In the genomic region with DNA sequence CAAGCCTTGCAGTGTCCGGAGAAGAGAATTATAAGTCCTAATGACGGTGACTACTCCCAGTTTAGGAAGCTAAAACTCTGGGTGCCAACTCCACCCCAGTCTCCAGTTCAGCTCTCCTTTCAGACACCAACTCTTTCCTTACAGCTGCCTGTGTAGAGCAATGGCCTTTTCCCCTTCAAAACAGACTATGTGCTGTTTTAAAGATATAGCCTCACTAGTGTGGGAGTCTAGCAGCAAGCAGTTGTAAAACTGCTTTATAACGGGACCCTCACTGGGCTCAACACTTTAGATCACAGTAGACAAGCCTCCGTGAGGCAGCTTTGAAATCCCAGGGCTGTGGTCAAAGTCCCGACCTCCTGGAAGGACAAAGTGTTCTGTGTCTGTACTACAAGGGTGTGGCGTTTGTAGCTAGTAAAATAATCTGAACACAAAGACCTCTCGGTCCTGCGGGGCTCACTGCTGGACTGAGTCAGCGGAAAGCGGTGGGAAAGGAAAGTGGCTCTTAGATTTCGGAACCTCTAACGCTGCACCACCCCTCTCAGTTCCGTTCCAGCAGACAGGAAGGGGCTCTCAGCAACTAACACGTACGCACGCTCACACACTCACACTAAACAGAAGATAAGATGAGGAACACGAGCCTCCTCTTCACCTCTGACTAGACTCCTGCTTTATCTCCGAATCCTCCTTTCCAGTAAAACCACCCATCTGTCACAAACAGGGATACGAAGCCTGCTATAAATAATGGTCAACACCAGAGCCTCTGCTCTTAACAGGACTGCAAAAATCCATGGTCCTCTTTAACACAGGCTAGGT, we compare ENCODE assay signal across 8 mouse cellular contexts. TPM values are rescaled to one million over a fixed set of nuclear protein-coding genes. Genes with fewer than 3 reads are reported as not detected.
DNase-seq lines count a peak whose midpoint lies in the region; ATAC-seq and TF ChIP-seq lines count a peak whose summit lies in the region.

No protein-coding gene starts in this region.

- DNase-seq in ES-CJ7 (ENCODE audit: low read depth, low spot score) = peak; percentile 44
- DNase-seq in adrenal gland, postnatal 36 days = peak; percentile 59 to 71
- DNase-seq in forebrain, postnatal 0 days = peak; percentile 11
- DNase-seq in heart, postnatal 4 days = peak; percentile 65
- DNase-seq in layer of hippocampus, postnatal 10 days (ENCODE audit: low spot score in 2 of 2) = peak; percentile 16 to 22
- DNase-seq in right cerebral cortex, postnatal 25 days = peak; percentile 11
- no peak for DNase-seq in cerebellum, postnatal 36 days

- H3K9ac ChIP-seq in forebrain, postnatal 0 days = peak overlapping the region; percentile 6; the same call in 1 of the 2 replicates

- H3K4me1 ChIP-seq in forebrain, postnatal 0 days (ENCODE audit: insufficient read depth) = no peaks in the 10 kb centered on the region

- no peaks in the 10 kb centered on the region for H3K36me3 ChIP-seq in forebrain, postnatal 0 days (ENCODE audit: insufficient read depth)

- peak overlapping the region; percentile 22 for H3K4me3 ChIP-seq in forebrain, postnatal 0 days (ENCODE audit: low read depth, low read length)

- 40% methylated on average over 19 of the region's 19 CpGs for WGBS in forebrain, postnatal 0 days

- no peak for TF ChIP-seq CTCF in forebrain, postnatal 0 days (IDR thresholded peaks at IDR 0.05; ENCODE audit: low read depth)

- ATAC-seq in forebrain, postnatal 0 days = peak; percentile 69
- peak; percentile 92 for ATAC-seq in megakaryocyte progenitor cell, adult 5-6 weeks (replicated peaks; ENCODE audit: poor library complexity)

- H3K27me3 ChIP-seq in forebrain, postnatal 0 days (ENCODE audit: insufficient read depth, low read length) = no peaks in the 10 kb centered on the region

- H3K4me2 ChIP-seq in forebrain, postnatal 0 days (ENCODE audit: low read depth) = peak overlapping the region; percentile 41

- no peaks in the 10 kb centered on the region for H3K9me3 ChIP-seq in forebrain, postnatal 0 days (ENCODE audit: low read length)

- peak overlapping the region; percentile 22; the same call in 1 of the 2 replicates for H3K27ac ChIP-seq in forebrain, postnatal 0 days (ENCODE audit: low read depth, low read length)

RNA-seq across cellular contexts. Expression of a gene that starts 21.0 kb away (rescaled TPM):
- 10 to 100 TPM; 73.8 to 81.3 TPM for total RNA-seq in adrenal gland, postnatal 36 days (2021)
- total RNA-seq in forebrain, postnatal 0 days (2014; rRNA removed) = 108 and 111 TPM in 2 replicates
- polyA plus RNA-seq in forebrain, postnatal 0 days (2015; fragmentation: Nextera tagmentation; extraction: Ambion mirVana) = 125 and 128 TPM in 2 replicates
- 10 to 100 TPM; 27.0 to 27.5 TPM for total RNA-seq in heart, postnatal 4 days (2021)
- total RNA-seq in layer of hippocampus, postnatal 10 days (2021) = 10 to 100 TPM; 50.1 to 50.2 TPM
- total RNA-seq in megakaryocyte progenitor cell, adult 5-6 weeks (2015) = 23.4 and 34.0 TPM in 2 replicates
- 11.2 and 18.7 TPM in 2 replicates for total RNA-seq in megakaryocyte progenitor cell, adult 5-6 weeks (2017)

Comparison
In these comparisons a context has a peak if more than half of its experiments do, and no peak if none do; other contexts are left out.
1. DNase-seq: peak in ES-CJ7 (single experiment), adrenal gland, postnatal 36 days (2 of 2), forebrain, postnatal 0 days (single experiment), heart, postnatal 4 days (single experiment), layer of hippocampus, postnatal 10 days (2 of 2) and right cerebral cortex, postnatal 25 days (single experiment); none in cerebellum, postnatal 36 days (0 of 2).